Mouse (Mus musculus): ENCODE data around the gene Dusp16. TPM values are rescaled to one million over a fixed set of nuclear protein-coding genes. Genes with fewer than 3 reads are reported as not detected.

Dusp16 gene
- polyA plus RNA-seq, 1 experiment from 2014 or later: 21.1 TPM

GRCm38 (mm10) chr6:134702184-134702583 lies 90.2 kb downstream of the Dusp16 start:
- H3K4me2 ChIP-seq (ENCODE audit: low read depth, low read length): no peak overlapping the region
- WGBS: 96% methylated on average over 7 of the region's 7 CpGs
- H3K4me3 ChIP-seq (ENCODE audit: low read depth, low read length): no peak overlapping the region
- no peaks in the 10 kb centered on the region for H3K9me3 ChIP-seq (ENCODE audit: control insufficient read depth, low read length)
- no peak overlapping the region for H3K27ac ChIP-seq (replicated peaks; ENCODE audit: low read depth, low read length)
- no peaks in the 10 kb centered on the region for H3K4me1 ChIP-seq (ENCODE audit: control insufficient read depth, insufficient read depth, low read length)
- no peaks in the 10 kb centered on the region for H3K27me3 ChIP-seq (replicated peaks; ENCODE audit: control insufficient read depth, insufficient read depth, low read length)
- ATAC-seq (ENCODE audit: low read depth): no peak
- H3K9ac ChIP-seq (ENCODE audit: low read depth, low read length): no peak overlapping the region
- DNase-seq (ENCODE audit: low spot score): no peak
- no peaks in the 10 kb centered on the region for H3K36me3 ChIP-seq (ENCODE audit: control insufficient read depth, insufficient read depth, low read length)

GRCm38 (mm10) chr6:134701211-134701602 lies 91.2 kb downstream of the Dusp16 start:
- Histone ChIP-seq H3K4me3 (ENCODE audit: low read depth, low read length) (no peak overlapping the region), H3K27ac (replicated peaks; ENCODE audit: low read depth, low read length) (no peak overlapping the region), H3K36me3 (ENCODE audit: control insufficient read depth, insufficient read depth, low read length) (no peaks in the 10 kb centered on the region), H3K4me2 (ENCODE audit: low read depth, low read length) (no peak overlapping the region), H3K9ac (ENCODE audit: low read depth, low read length) (no peak overlapping the region), H3K27me3 (replicated peaks; ENCODE audit: control insufficient read depth, insufficient read depth, low read length) (no peaks in the 10 kb centered on the region), H3K9me3 (ENCODE audit: control insufficient read depth, low read length) (no peaks in the 10 kb centered on the region), H3K4me1 (ENCODE audit: control insufficient read depth, insufficient read depth, low read length) (no peaks in the 10 kb centered on the region)
- 76% methylated on average over 6 of the region's 6 CpGs for WGBS
- ATAC-seq (ENCODE audit: low read depth) (no peak), DNase-seq (ENCODE audit: low spot score) (no peak)

- Histone ChIP-seq H3K4me1 (ENCODE audit: control insufficient read depth, insufficient read depth, low read length) (peaks cover 1% of the 10 kb centered on the region), H3K36me3 (ENCODE audit: control insufficient read depth, insufficient read depth, low read length) (no peaks in the 10 kb centered on the region), H3K27ac (replicated peaks; ENCODE audit: low read depth, low read length) (peak overlapping the region; percentile 44; the same call in 1 of the 2 replicates), H3K9me3 (ENCODE audit: control insufficient read depth, low read length) (no peaks in the 10 kb centered on the region), H3K4me3 (ENCODE audit: low read depth, low read length) (no peak overlapping the region), H3K27me3 (replicated peaks; ENCODE audit: control insufficient read depth, insufficient read depth, low read length) (no peaks in the 10 kb centered on the region), H3K4me2 (ENCODE audit: low read depth, low read length) (no peak overlapping the region), H3K9ac (ENCODE audit: low read depth, low read length) (no peak overlapping the region)
- ATAC-seq (ENCODE audit: low read depth): peak; percentile 58; the same call in 1 of the 2 replicates
- 60% methylated on average over 8 of the region's 8 CpGs for WGBS
- DNase-seq (ENCODE audit: low spot score): peak; percentile 59
Observed at GRCm38 (mm10) chr6:134700451-134701210, 91.8 kb downstream of the Dusp16 start.

- ATAC-seq (ENCODE audit: low read depth): no peak
- peaks cover 5% of the 10 kb centered on the region for H3K4me1 ChIP-seq (ENCODE audit: control insufficient read depth, insufficient read depth, low read length)
- DNase-seq (ENCODE audit: low spot score): no peak
Observed at GRCm38 (mm10) chr6:134698243-134698642, 94.2 kb downstream of the Dusp16 start.

GRCm38 (mm10) chr6:134696554-134696953 lies 95.9 kb downstream of the Dusp16 start:
- H3K4me3 ChIP-seq (ENCODE audit: low read depth, low read length): no peak overlapping the region

More at GRCm38 (mm10) chr6:134698243-134698642, 94.2 kb downstream of the Dusp16 start:
- no peaks in the 10 kb centered on the region for H3K36me3 ChIP-seq (ENCODE audit: control insufficient read depth, insufficient read depth, low read length)
- H3K9ac ChIP-seq (ENCODE audit: low read depth, low read length): no peak overlapping the region
- H3K27me3 ChIP-seq (replicated peaks; ENCODE audit: control insufficient read depth, insufficient read depth, low read length): no peaks in the 10 kb centered on the region
- H3K4me3 ChIP-seq (ENCODE audit: low read depth, low read length): no peak overlapping the region
- H3K27ac ChIP-seq (replicated peaks; ENCODE audit: low read depth, low read length): no peak overlapping the region
- no peak overlapping the region for H3K4me2 ChIP-seq (ENCODE audit: low read depth, low read length)
- 90% methylated on average over 5 of the region's 5 CpGs for WGBS
- no peaks in the 10 kb centered on the region for H3K9me3 ChIP-seq (ENCODE audit: control insufficient read depth, low read length)

GRCm38 (mm10) chr6:134696146-134696545 lies 96.3 kb downstream of the Dusp16 start:
- WGBS: 51% methylated on average over 4 of the region's 4 CpGs
- ATAC-seq (ENCODE audit: low read depth): peak; percentile 81; the same call in 1 of the 2 replicates
- H3K27ac ChIP-seq (replicated peaks; ENCODE audit: low read depth, low read length): peak overlapping the region; percentile 68

More at GRCm38 (mm10) chr6:134696554-134696953, 95.9 kb downstream of the Dusp16 start:
- ATAC-seq (ENCODE audit: low read depth) (no peak), DNase-seq (ENCODE audit: low spot score) (no peak)
- Histone ChIP-seq H3K9ac (ENCODE audit: low read depth, low read length) (no peak overlapping the region), H3K27me3 (replicated peaks; ENCODE audit: control insufficient read depth, insufficient read depth, low read length) (no peaks in the 10 kb centered on the region), H3K36me3 (ENCODE audit: control insufficient read depth, insufficient read depth, low read length) (no peaks in the 10 kb centered on the region), H3K4me1 (ENCODE audit: control insufficient read depth, insufficient read depth, low read length) (peaks cover 5% of the 10 kb centered on the region), H3K27ac (replicated peaks; ENCODE audit: low read depth, low read length) (peak overlapping the region; percentile 68), H3K4me2 (ENCODE audit: low read depth, low read length) (no peak overlapping the region), H3K9me3 (ENCODE audit: control insufficient read depth, low read length) (no peaks in the 10 kb centered on the region)
- 72% methylated on average over 2 of the region's 2 CpGs for WGBS

GRCm38 (mm10) chr6:134695625-134696024 lies 96.8 kb downstream of the Dusp16 start:
- no peaks in the 10 kb centered on the region for H3K36me3 ChIP-seq (ENCODE audit: control insufficient read depth, insufficient read depth, low read length)
- H3K27ac ChIP-seq (replicated peaks; ENCODE audit: low read depth, low read length): peak overlapping the region; percentile 68
- H3K9ac ChIP-seq (ENCODE audit: low read depth, low read length): no peak overlapping the region
- ATAC-seq (ENCODE audit: low read depth) (peak; percentile 63; the same call in 1 of the 2 replicates), DNase-seq (ENCODE audit: low spot score) (peak; percentile 51)
- H3K4me1 ChIP-seq (ENCODE audit: control insufficient read depth, insufficient read depth, low read length): peaks cover 5% of the 10 kb centered on the region
- 49% methylated on average over 3 of the region's 3 CpGs for WGBS
- no peaks in the 10 kb centered on the region for H3K9me3 ChIP-seq (ENCODE audit: control insufficient read depth, low read length)
- H3K4me2 ChIP-seq (ENCODE audit: low read depth, low read length): no peak overlapping the region
- H3K4me3 ChIP-seq (ENCODE audit: low read depth, low read length): no peak overlapping the region
- no peaks in the 10 kb centered on the region for H3K27me3 ChIP-seq (replicated peaks; ENCODE audit: control insufficient read depth, insufficient read depth, low read length)

More at GRCm38 (mm10) chr6:134696146-134696545, 96.3 kb downstream of the Dusp16 start:
- Histone ChIP-seq H3K4me1 (ENCODE audit: control insufficient read depth, insufficient read depth, low read length) (peaks cover 5% of the 10 kb centered on the region), H3K9ac (ENCODE audit: low read depth, low read length) (no peak overlapping the region), H3K36me3 (ENCODE audit: control insufficient read depth, insufficient read depth, low read length) (no peaks in the 10 kb centered on the region), H3K4me3 (ENCODE audit: low read depth, low read length) (no peak overlapping the region), H3K27me3 (replicated peaks; ENCODE audit: control insufficient read depth, insufficient read depth, low read length) (no peaks in the 10 kb centered on the region), H3K4me2 (ENCODE audit: low read depth, low read length) (no peak overlapping the region), H3K9me3 (ENCODE audit: control insufficient read depth, low read length) (no peaks in the 10 kb centered on the region)
- peak; percentile 86 for DNase-seq (ENCODE audit: low spot score)

GRCm38 (mm10) chr6:134694988-134695387 lies 97.4 kb downstream of the Dusp16 start:
- Histone ChIP-seq H3K4me3 (ENCODE audit: low read depth, low read length) (no peak overlapping the region), H3K9me3 (ENCODE audit: control insufficient read depth, low read length) (no peaks in the 10 kb centered on the region), H3K4me1 (ENCODE audit: control insufficient read depth, insufficient read depth, low read length) (peaks cover 5% of the 10 kb centered on the region), H3K9ac (ENCODE audit: low read depth, low read length) (no peak overlapping the region), H3K27me3 (replicated peaks; ENCODE audit: control insufficient read depth, insufficient read depth, low read length) (no peaks in the 10 kb centered on the region), H3K36me3 (ENCODE audit: control insufficient read depth, insufficient read depth, low read length) (no peaks in the 10 kb centered on the region), H3K4me2 (ENCODE audit: low read depth, low read length) (no peak overlapping the region), H3K27ac (replicated peaks; ENCODE audit: low read depth, low read length) (no peak overlapping the region)
- ATAC-seq (ENCODE audit: low read depth): no peak
- DNase-seq (ENCODE audit: low spot score): no peak
- WGBS: 96% methylated on average over 3 of the region's 3 CpGs

GRCm38 (mm10) chr6:134694498-134694897 lies 97.9 kb downstream of the Dusp16 start:
- H3K9ac ChIP-seq (ENCODE audit: low read depth, low read length): no peak overlapping the region
- DNase-seq (ENCODE audit: low spot score) (no peak), ATAC-seq (ENCODE audit: low read depth) (no peak)
- H3K4me3 ChIP-seq (ENCODE audit: low read depth, low read length): no peak overlapping the region
- H3K9me3 ChIP-seq (ENCODE audit: control insufficient read depth, low read length): no peaks in the 10 kb centered on the region
- H3K27me3 ChIP-seq (replicated peaks; ENCODE audit: control insufficient read depth, insufficient read depth, low read length): no peaks in the 10 kb centered on the region
- no peak overlapping the region for H3K4me2 ChIP-seq (ENCODE audit: low read depth, low read length)
- H3K36me3 ChIP-seq (ENCODE audit: control insufficient read depth, insufficient read depth, low read length): no peaks in the 10 kb centered on the region
- 79% methylated on average over 6 of the region's 6 CpGs for WGBS
- H3K27ac ChIP-seq (replicated peaks; ENCODE audit: low read depth, low read length): no peak overlapping the region
- H3K4me1 ChIP-seq (ENCODE audit: control insufficient read depth, insufficient read depth, low read length): peaks cover 5% of the 10 kb centered on the region
